Mouse (Mus musculus) lung, embryonic 14.5 days (tissue): ENCODE measurements around the gene Rora. TPM values are rescaled to one million over a fixed set of nuclear protein-coding genes. Genes with fewer than 3 reads are reported as not detected.

Experiments
- ATAC-seq: fragments of 200-750 bp; cut with Nextera tagmentation; 2 replicates; pipeline ENCODE4 v1.8.0; 2017; ENCODE audit warnings: mild to moderate bottlenecking, moderate TSS enrichment, moderate library complexity; ENCODE audit not compliant: insufficient read depth
- DNase-seq: peaks from one replicate; pipeline ENCODE4 v3.0.0-alpha.2; 2015
- H3K27ac ChIP-seq: fragments of 300-500 bp; sonication (generic); 2 replicates; pipeline ENCODE4 v1.5.1; 2014; ENCODE audit warnings: low read depth, mild to moderate bottlenecking, moderate library complexity
- H3K27me3 ChIP-seq: fragments of 300-500 bp; sonication (generic); 2 replicates; pipeline ENCODE4 v1.6.1; 2014; ENCODE audit warnings: low read length, control low read depth; ENCODE audit not compliant: insufficient read depth
- H3K36me3 ChIP-seq: fragments of 300-500 bp; sonication (generic); 2 replicates; pipeline ENCODE4 v1.6.1; 2014; ENCODE audit warnings: control low read depth; ENCODE audit not compliant: insufficient read depth
- H3K4me1 ChIP-seq: fragments of 300-500 bp; sonication (generic); 2 replicates; pipeline ENCODE4 v1.6.1; 2014; ENCODE audit warnings: antibody characterized with exemption, control low read depth; ENCODE audit not compliant: insufficient read depth
- H3K4me2 ChIP-seq: fragments of 300-500 bp; sonication (generic); 2 replicates; pipeline ENCODE4 v1.6.1; 2014; ENCODE audit warnings: mild to moderate bottlenecking
- H3K4me3 ChIP-seq: fragments of 300-500 bp; sonication (generic); 2 replicates; pipeline ENCODE4 v1.5.1; 2014; ENCODE audit warnings: low read depth, low read length
- H3K9ac ChIP-seq: fragments of 300-500 bp; sonication (generic); 2 replicates; pipeline ENCODE4 v1.6.1; 2014
- H3K9me3 ChIP-seq: fragments of 300-500 bp; sonication (generic); 2 replicates; pipeline ENCODE4 v1.6.1; 2016; ENCODE audit warnings: low read depth, low read length, control low read depth
- CTCF ChIP-seq: IDR thresholded peaks from 2 replicates; pipeline ENCODE4 v1.5.1; 2016; ENCODE audit warnings: antibody characterized with exemption, low read depth
- WGBS: fragments of 180-500 bp; shearing (Covaris S2); extraction: QIAGEN DNeasy Blood & Tissue Kit; methylation state at CpG from one replicate; pipeline ENCODE4 v1.1.7; 2014; 5-methylcytosine and 5-hydroxymethylcytosine counted together
- polyA plus RNA-seq: library from polyadenylated mRNA; unstranded; fragments of >200 nt; fragmentation: Nextera tagmentation; extraction: Ambion mirVana; gene quantifications from 2 replicates; pipeline ENCODE4 v1.2.1, GENCODE M21; 2014

Gene Rora
- polyA plus RNA-seq, 1 experiment from 2014 or later = 5.9 TPM

- TF ChIP-seq CTCF = no peak
- no peak for ATAC-seq
These were observed 481.0 kb downstream of the Rora start for GRCm38 (mm10) chr9:69134604-69135003.

GRCm38 (mm10) chr9:69136821-69137220 is 483.2 kb downstream of the Rora start:
- H3K9me3 ChIP-seq = no peaks in the 10 kb centered on the region
- H3K27me3 ChIP-seq = no peaks in the 10 kb centered on the region
- H3K27ac ChIP-seq = no peak overlapping the region
- no peak for DNase-seq
- no peak for TF ChIP-seq CTCF
- H3K4me2 ChIP-seq = no peak overlapping the region
- no peak overlapping the region for H3K4me3 ChIP-seq
- 86% methylated on average over 5 of the region's 5 CpGs for WGBS
- H3K9ac ChIP-seq = no peak overlapping the region
- H3K4me1 ChIP-seq = peaks cover 10% of the 10 kb centered on the region; the same call in 1 of the 2 replicates
- H3K36me3 ChIP-seq = no peaks in the 10 kb centered on the region
- ATAC-seq = no peak

More at GRCm38 (mm10) chr9:69134604-69135003, 481.0 kb downstream of the Rora start:
- Histone ChIP-seq H3K4me3 (no peak overlapping the region), H3K36me3 (no peaks in the 10 kb centered on the region), H3K9ac (no peak overlapping the region), H3K27me3 (no peaks in the 10 kb centered on the region), H3K4me2 (no peak overlapping the region), H3K4me1 (peaks cover 8% of the 10 kb centered on the region; the same call in 1 of the 2 replicates), H3K9me3 (no peaks in the 10 kb centered on the region), H3K27ac (no peak overlapping the region)
- 79% methylated on average over 9 of the region's 9 CpGs for WGBS
- no peak for DNase-seq

GRCm38 (mm10) chr9:69137398-69137797 is 483.8 kb downstream of the Rora start:
- no peak for TF ChIP-seq CTCF
- Histone ChIP-seq H3K36me3 (no peaks in the 10 kb centered on the region), H3K4me3 (no peak overlapping the region), H3K27ac (no peak overlapping the region), H3K27me3 (no peaks in the 10 kb centered on the region), H3K9me3 (no peaks in the 10 kb centered on the region), H3K4me2 (no peak overlapping the region), H3K4me1 (peaks cover 10% of the 10 kb centered on the region; the same call in 1 of the 2 replicates), H3K9ac (no peak overlapping the region)
- WGBS = 67% methylated on average over 10 of the region's 10 CpGs
- DNase-seq (no peak), ATAC-seq (no peak)

GRCm38 (mm10) chr9:69140144-69140543 is 486.6 kb downstream of the Rora start:
- TF ChIP-seq CTCF = no peak
- no peaks in the 10 kb centered on the region for H3K27me3 ChIP-seq
- ATAC-seq (peak; percentile 66), DNase-seq (peak; percentile 69)
- H3K27ac ChIP-seq = no peak overlapping the region
- 0 out of 2 replicates have a peak, but pooled peaks cover 2% of the 10 kb centered on the region for H3K4me1 ChIP-seq
- H3K9me3 ChIP-seq = no peaks in the 10 kb centered on the region
- H3K4me3 ChIP-seq = no peak overlapping the region
- H3K9ac ChIP-seq = no peak overlapping the region
- H3K4me2 ChIP-seq = no peak overlapping the region
- 30% methylated on average over 6 of the region's 6 CpGs for WGBS
- no peaks in the 10 kb centered on the region for H3K36me3 ChIP-seq

- Histone ChIP-seq H3K9me3 (no peaks in the 10 kb centered on the region), H3K4me2 (no peak overlapping the region), H3K36me3 (no peaks in the 10 kb centered on the region), H3K27ac (no peak overlapping the region), H3K4me1 (0 out of 2 replicates have a peak, but pooled peaks cover 2% of the 10 kb centered on the region), H3K27me3 (no peaks in the 10 kb centered on the region), H3K9ac (no peak overlapping the region), H3K4me3 (no peak overlapping the region)
- ATAC-seq (no peak), DNase-seq (no peak)
- WGBS = 55% methylated on average over 4 of the region's 4 CpGs
- TF ChIP-seq CTCF = no peak
These were observed 488.3 kb downstream of the Rora start for GRCm38 (mm10) chr9:69141859-69142258.

GRCm38 (mm10) chr9:69146937-69147336 is 493.4 kb downstream of the Rora start:
- ATAC-seq = no peak
- peak; percentile 43 for TF ChIP-seq CTCF
- 93% methylated on average over 1 of the region's 1 CpGs for WGBS

GRCm38 (mm10) chr9:69150224-69150623 is 496.6 kb downstream of the Rora start:
- Histone ChIP-seq H3K9me3 (no peaks in the 10 kb centered on the region), H3K4me3 (no peak overlapping the region)

More at GRCm38 (mm10) chr9:69146937-69147336, 493.4 kb downstream of the Rora start:
- Histone ChIP-seq H3K36me3 (no peaks in the 10 kb centered on the region), H3K9ac (no peak overlapping the region), H3K9me3 (no peaks in the 10 kb centered on the region), H3K4me1 (no peaks in the 10 kb centered on the region), H3K4me3 (no peak overlapping the region), H3K27me3 (no peaks in the 10 kb centered on the region), H3K27ac (no peak overlapping the region), H3K4me2 (no peak overlapping the region)
- DNase-seq = no peak

More at GRCm38 (mm10) chr9:69150224-69150623, 496.6 kb downstream of the Rora start:
- Histone ChIP-seq H3K9ac (no peak overlapping the region), H3K27me3 (no peaks in the 10 kb centered on the region), H3K36me3 (no peaks in the 10 kb centered on the region), H3K4me1 (no peaks in the 10 kb centered on the region), H3K27ac (no peak overlapping the region), H3K4me2 (no peak overlapping the region)
- WGBS = 55% methylated on average over 14 of the region's 14 CpGs
- TF ChIP-seq CTCF = no peak
- DNase-seq (no peak), ATAC-seq (no peak)
